Mouse (Mus musculus) layer of hippocampus, adult 9-11 months (tissue): ENCODE results near the gene Retreg2.

Experiments
- DNase-seq: peaks from one replicate; pipeline ENCODE4 v3.0.0; 2022

Retreg2 gene

DNA sequence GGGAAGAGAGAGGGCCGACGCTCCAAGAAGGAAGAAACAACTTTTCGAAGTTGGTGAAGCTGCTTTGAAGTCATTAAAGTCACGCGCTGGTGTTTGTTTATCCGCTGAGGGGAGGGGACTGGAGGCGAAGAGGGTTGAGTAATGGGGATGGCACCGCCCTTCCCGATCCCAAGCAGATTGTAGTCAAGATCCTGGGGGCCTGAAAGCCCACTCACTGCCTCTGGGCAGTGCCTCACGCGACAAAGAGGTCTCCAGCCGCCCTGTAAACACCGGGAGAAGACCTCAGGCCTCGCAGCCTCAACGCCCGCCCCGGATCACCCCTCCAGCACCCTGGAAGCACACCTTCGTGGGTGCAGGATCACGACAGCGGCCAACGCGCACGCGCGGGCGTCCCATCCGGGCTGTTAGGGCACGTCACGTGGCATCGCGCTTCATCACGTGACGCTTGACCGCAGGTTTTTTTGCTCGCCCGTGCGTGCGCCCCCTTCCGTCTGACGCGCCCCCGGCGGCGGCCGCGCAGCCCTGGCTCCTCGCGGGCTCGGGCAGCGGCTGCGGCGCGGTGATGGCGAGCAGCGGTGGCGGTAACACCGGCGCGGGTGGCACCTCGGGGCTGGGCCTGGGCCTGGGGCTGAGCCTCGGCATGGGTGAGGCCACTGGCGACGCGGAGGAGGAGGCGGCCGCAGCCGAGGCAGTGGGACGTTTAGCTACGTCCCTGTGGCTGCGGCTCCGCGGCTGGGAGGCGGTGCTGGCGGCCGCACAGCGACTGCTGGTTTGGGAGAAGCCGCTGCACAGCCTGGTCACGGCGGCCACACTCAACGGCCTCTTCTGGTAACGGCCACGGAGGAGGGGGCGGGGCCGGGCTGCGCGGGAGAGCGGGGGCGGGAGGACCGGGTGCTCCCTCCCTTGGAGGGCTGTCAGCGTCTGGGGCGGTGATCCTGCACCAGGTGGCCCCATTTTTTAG, at the start of gene Retreg2, which contains the start of gene Cnppd1:
Gene Retreg2, plus strand, starts transcription at position 478 of the 961 bp plus-strand sequence.
Gene Cnppd1, minus strand, starts transcription at position 411 of the 961 bp plus-strand sequence.
- peak; percentile 95 for DNase-seq

DNA sequence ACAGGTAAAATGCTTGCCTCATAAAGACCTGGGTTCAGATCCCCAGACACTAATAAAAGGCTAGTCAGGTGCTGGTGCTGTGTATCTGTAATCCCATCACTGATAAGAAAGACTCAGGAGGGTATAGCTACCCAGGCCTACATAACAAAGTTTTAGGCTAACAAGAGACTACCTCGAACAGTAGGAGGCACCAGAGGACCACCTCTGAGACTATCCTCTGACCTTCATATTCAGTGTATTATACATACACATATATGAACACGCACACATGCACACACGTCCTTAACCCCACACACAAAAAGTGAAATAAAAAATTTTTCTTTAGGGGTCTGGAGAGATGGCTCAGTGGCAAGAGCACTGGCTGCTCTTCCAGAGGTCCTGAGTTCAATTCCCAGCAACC, 20.4 kb upstream of the Retreg2 start:
- no peak for DNase-seq

- peak; percentile 93 for DNase-seq
These were observed 17.9 kb upstream of the Retreg2 start, which contains the start of gene Nhej1 for GRCm38 (mm10) chr1:75124346-75125321. Gene Nhej1 (minus strand): TSS chr1:75125200.

- no peak for DNase-seq
These were observed 17.2 kb upstream of the Retreg2 start for GRCm38 (mm10) chr1:75125418-75125817.

DNA sequence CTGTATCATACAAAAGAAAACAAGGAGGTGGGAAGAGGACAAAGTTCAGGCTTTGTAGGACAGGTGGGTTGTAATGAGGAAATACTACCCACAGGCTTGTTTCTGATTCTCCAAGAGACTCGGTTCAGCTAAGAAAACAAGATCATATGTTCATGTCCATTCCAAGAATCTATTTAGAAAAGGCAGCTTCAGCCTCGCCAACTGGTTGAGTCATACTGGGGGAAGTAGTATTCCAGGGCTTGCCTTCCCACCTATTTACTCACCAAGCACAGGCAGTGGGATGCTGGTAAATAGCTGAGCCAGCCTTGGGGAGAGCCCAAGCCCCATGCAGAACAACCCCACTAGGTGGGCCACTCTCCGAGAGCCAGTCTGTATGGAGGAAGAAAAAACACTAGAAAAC, 13.9 kb upstream of the Retreg2 start:
- no peak for DNase-seq

DNA sequence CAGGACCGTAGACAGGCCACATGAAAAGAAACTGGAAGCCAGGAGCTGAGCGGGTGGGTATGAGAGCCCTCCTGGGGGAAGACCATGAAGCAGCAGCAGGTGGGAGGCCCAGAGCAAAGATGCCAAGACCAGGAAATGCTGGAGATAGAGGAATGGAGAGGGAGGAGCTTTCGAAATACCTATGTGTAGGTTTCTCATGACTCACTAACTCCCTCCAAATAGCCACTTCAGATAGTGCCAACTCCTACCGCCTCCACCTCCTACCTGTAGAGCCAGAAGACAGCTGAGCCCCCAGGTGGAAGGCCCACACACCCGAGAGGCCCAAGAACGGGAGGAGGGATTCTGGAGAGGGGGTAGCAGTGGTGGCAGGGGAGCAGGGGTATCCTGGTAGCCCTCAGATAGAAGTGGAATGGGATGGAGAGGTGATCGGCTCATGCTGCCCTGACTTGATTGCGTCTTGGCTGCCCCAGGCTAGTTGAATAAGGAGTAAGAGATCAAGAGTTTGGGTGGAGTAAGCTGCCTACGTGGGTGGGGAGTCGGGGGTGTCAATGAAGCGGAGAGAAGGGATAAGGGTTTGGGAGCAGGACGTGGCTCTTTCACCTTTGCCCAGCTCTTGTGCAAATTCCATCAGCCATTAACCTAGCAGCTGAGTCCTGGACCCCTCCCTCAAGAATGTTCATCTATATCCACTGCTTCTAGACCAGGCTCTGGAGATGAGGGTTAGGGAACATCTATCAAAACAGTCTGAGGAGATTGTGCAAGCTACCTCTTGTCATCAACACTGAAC, 9.0 kb upstream of the Retreg2 start, which contains the start of gene Slc23a3:
Gene Slc23a3, minus strand, starts transcription at position 470 of the 787 bp plus-strand sequence.
- DNase-seq: no peak

- no peak for DNase-seq
These were observed 6.3 kb upstream of the Retreg2 start for GRCm38 (mm10) chr1:75136293-75136692.

DNA sequence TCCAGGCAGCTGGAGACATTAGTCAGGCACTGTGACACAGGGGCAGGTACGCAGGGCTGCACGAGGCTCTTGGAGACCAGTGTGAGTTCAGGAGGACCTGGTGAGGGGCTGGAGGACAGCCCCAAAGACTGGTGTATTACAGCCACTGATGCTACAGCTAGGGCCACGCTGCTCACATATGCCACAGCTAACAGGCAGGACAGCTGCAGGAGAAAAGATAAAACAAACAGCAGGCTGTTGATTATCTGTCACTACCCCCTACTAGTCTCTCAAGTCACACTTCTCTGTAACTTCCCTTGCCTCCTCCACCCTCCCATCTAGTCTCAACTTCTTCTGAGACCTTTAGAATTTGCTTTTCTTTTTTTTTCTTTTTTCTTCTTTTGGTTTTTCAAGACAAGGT, 5.8 kb upstream of the Retreg2 start:
- no peak for DNase-seq

- no peak for DNase-seq
These were observed 4.1 kb upstream of the Retreg2 start for GRCm38 (mm10) chr1:75138448-75138847.

- no peak for DNase-seq
These were observed 1.9 kb upstream of the Retreg2 start for GRCm38 (mm10) chr1:75140601-75141190.

DNA sequence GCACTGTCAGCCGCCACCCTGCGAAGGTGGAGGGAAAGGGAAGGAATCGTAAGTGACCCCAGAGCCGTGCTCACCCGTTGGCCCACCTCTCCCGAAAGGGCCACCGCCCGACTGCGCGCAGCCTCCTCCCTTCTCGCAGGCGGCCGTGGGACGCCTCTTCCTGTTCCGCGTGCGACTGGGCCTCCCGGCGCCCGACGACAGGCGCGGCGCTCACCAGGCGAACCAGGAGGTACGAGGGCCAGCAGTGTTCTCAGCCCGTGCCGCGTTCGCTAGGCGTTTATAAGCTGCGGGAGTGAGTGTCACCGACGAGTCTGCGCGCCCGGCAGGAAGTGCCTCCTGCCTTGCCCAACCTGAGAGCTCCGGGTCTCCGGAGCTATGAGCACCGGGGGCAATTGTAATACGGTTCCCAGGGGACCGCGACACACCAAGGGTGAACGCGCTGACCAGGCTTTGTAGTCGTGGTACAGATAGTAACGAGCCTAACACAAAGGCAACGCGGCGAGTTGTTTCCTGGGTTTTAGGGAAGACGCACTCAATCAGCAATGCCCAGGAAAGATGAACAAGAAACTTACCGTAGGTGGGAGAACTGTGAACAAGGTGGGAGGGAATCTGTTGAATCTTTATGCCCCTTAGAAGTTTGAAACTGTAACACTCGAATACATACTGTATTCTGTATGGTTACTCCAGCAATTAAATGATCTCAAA, 940 bp upstream of the Retreg2 start:
- DNase-seq: peak; percentile 56

DNA sequence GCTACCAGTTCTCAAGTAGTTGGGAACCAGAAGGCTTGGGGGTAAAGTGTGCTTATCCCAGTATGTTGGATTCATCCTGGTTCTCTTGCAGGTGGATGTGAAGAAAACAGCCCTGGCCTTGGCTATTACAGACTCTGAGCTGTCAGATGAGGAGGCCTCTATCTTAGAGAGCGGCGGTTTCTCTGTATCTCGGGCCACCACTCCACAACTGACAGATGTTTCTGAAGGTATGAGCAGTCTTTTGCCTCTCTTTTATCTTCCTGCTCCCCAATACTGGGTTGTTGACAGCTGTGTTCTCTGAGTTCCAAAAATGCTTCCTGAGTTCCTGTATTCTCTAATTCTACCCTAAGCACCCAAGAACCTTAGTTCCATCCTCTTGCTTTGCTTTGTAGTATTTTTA, 3.0 kb downstream of the Retreg2 start:
- DNase-seq: no peak

DNA sequence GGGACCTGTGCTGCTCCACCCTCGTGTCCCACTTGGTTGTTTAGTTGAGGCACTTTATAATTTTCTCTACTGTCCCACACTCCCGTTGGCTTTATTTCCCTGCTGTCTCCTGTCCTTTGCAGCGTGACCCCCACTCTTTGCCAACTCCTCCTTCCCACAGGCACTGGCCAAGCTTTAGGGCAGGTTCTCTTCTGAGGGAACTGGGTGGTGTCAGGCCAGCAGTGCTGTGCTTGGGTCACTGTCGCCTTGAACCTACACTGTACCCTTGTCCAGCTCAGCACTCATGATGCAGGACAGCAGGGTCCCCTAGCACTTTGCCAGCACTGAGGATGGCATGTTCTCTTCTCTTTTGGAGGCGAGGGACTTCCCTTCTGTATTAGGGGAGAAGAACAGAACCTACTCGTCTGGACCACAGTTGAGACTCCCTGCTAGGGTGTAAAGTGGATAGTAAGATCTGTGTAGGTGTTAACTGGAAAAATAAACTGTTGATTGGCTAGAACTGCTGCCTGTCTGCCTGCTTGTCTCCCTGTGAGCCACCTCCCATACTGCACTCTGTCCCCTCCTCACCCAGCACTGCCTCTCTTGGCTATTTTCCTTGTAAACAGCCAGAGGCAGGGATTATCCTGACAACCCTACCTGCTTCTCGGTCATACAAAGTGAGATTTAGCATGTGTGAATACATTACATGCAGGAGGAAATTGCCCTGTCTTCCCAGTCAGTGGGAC, 5.0 kb downstream of the Retreg2 start:
- DNase-seq: no peak

DNA sequence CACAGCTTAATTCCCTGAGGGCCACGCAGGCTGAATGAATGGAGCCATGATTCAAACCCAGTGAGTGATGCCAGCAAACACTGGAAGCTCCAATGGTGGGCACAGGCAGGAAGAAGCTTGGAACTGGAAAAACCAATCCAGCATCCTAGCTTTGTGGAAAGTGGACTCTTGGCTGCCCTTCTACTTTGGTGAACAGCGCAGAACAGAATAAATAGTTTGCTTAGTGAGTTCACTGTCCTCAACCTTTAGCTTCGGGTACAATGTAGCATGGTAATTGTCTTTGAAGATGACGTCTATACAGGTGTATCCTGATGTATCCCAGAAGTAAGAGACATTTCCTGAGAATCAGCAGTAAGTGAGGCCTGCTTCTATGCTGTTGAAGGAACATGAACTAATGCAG, 6.1 kb downstream of the Retreg2 start:
- no peak for DNase-seq

GRCm38 (mm10) chr1:75155837-75156236, 13.3 kb downstream of the Retreg2 start:
- DNase-seq: no peak

DNA sequence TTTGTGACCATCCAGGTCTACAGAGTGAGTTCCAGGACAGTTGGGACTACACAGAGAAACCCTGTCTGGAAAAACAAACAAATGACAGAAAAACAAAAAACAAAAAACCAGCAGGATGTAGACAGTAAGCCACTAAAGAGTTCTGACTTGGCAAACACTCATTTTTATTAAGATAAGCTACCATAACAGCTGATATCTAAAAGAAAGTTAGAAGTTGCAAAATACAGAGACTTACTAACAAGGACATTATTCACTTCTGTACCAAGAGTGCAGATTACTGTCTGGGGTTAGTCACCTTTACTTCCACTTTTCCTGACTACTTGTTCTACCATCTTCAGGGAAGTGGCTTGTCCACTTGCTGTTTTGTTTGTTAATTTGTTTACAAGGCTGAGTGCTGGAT, 16.4 kb downstream of the Retreg2 start:
- no peak for DNase-seq

- DNase-seq: no peak
These were observed 17.1 kb downstream of the Retreg2 start for GRCm38 (mm10) chr1:75159540-75160255.

- DNase-seq: no peak
These were observed 17.7 kb downstream of the Retreg2 start for GRCm38 (mm10) chr1:75160256-75160617.

GRCm38 (mm10) chr1:75168093-75168471, 25.5 kb downstream of the Retreg2 start:
- DNase-seq: no peak
